Mouse (Mus musculus) liver, adult (tissue): ENCODE data around the gene Pet100.

ENCODE experiments used
- GATA4 ChIP-seq: IDR thresholded peaks from 2 replicates; pipeline ENCODE4 v1.6.1; 2014; ENCODE audit warnings: mild to moderate bottlenecking, low read length; ENCODE audit not compliant: insufficient replicate concordance

Gene Pet100

DNA sequence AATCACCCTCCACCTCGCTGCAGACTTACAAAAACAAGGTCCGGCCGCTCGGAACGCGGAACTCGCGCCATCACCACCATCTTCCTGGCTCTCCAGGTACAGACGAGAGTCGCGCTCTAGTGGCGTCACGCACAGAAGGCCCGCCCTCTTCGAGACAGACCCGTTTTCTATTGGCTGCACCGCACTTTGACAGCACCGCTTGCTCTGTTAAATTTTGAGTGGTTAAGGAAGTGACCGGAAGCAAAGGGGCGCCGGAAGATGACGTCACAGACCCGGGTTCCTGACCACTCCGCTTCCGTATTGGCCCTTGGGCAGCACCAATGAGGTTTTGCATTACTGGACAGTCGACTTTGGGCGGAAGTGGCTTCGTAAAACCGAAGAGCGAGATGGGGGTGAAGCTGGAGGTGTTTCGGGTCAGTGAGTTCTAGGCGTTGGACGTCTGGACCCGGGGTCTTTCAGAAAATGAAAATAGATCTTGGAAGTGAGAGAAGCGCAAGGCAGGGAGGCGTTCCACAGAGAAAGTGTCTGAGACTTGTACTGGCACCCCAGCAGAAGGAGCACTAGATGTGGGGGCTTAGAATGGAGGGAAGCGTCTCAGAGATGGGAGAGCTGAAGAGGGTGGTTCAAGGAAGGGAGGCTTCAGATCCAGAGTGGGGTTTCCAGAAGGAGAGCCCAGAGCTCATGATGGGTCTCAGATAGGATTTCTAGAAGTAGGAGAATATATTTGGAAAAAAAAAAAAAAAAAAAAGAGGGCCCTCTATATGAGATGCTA lies at the start of gene Pet100, which contains the start of gene Xab2:
TSS of gene Pet100 (plus strand) at position 350 of the 772 bp plus-strand sequence.
TSS of gene Xab2 (minus strand) at position 118 of the 772 bp plus-strand sequence.
- TF ChIP-seq GATA4, result no peak

DNA sequence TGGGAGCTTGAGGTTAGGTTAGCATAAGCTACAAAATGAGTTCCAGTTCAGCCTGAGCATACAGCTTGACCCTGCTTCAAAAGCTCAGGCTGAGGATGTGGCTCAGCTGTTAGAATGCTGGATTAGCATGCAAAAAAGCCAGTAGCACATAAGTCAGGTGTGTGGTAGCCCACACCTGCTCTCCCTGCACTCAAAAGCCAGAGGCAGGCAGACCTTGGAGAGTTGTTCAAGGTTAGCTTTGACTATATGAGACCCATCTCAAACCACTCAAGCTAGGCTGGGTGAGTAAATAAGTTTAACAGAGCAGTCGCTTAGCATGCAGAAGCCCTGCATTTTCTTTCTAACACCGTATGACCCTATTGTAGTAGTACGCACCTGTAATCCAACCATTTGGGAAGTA lies 46.8 kb upstream of the Pet100 start:
- TF ChIP-seq GATA4, result no peak

DNA sequence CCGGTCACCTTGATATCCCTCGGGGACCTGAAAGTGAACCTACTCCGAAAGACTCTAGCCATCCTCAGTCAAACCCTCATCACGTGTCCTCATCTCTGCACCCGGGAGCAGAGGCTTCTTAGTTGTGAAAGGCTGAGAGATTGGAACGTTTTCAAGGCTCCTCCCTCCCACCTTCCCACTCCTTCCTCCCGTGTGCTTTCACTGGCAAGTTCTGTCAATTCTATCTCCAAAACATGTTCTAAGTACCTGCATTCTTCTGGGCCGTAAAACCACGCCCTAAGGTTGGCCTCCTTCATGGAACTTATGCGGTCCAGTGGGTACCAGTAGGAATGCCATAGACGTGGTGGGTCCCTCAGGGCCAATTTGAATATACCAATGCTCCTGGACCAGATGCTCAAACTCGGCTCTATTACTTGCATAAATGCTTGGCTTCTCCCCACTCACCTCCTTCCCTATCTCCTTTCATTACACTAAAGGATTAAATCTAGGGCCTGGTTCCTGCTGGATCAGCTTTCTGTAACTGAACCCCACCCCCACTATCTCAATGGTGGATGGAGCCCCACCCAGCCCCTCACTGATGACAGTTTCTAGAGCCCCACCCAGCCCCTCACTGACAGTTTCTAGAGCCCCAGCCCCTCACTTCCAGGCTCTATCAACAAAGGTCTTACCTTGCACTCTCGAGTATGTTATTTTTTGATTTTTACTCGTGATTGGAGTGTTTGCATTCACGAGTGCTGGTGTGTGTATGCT lies 45.0 kb upstream of the Pet100 start:
- no peak for TF ChIP-seq GATA4

DNA sequence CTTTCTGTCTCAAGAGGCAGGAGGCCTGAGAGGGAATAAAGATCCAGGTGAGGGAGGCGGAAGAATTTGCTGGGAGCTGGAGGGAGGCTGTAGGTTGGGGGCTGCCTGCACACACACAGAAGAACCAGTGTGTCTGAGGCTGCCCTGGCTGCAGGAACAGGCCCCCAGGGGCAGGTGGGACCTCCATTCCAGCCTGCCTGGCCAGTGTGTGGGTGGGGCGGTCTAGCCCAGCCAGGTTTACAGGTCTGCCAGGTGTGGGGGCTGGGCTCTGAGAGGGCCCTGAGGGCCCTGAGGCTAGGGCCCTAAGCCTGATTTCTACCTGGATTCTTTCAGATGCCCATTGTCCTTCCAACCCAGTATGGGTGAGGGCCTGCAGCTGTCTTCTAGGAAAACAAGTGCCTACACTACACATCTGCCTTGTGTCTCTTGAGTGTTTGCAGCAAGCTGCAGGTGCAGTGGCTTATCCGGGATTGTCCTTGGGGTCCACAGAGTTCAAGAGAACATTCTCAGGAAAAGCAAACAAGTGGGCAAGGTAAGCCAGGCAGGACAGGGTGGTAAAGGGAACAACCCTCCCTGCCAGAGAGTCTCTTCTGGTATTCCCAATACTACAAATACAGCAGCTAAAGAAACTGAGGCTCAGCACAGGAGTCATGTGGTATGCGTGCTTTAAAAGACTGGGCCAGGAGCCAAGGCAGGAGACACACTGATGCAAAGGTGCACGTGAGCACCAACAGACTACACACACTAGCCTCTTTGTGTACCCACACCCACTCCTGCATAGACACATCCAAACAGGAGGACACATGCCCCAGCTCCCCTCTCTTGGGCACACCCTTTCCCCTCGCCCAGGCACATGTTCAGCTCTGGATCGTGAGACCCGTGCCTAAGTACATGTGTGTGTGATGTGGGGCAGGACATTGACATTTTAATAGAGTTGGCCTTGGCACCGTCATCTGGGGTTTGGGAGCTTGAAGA lies 41.7 kb upstream of the Pet100 start:
- no peak for TF ChIP-seq GATA4

DNA sequence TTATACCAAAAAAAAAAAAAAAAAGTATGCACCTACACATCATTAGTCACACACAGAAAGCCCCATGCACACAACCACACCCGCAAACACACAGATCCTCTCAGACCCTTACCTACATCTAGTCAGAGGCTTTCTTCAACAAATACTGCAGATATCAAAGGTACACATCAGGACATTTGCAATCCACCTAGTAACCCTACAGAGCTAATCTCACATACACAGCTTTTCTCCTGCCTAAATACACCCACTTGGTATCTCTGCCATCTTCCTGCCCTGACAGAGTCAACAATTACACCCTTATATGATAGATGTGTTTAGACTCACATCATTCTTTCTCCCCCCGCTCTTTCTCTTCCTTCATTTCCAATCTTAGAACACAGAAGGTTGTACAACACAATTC lies 34.9 kb upstream of the Pet100 start:
- no peak for TF ChIP-seq GATA4

DNA sequence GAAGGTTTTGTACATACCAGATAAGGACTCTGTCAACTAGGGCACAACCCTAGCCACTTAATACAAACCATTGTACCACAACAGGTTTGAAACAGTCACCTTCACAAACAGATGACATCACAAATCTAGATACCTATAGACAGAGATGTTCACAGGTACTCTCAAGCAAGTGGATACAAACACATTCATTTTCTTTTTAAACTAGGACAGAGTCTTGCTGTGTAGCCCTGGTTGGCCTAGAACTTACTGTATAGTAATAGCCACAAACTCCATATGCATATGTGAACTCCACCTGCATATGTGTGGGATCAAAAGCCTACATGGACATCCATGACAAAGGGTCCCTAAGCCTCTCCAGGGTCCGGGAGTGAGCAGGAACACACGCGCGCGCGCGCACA lies 34.4 kb upstream of the Pet100 start, which contains the start of gene Camsap3:
TSS of gene Camsap3 (plus strand) at position 301 of the 398 bp plus-strand sequence.
- no peak for TF ChIP-seq GATA4

DNA sequence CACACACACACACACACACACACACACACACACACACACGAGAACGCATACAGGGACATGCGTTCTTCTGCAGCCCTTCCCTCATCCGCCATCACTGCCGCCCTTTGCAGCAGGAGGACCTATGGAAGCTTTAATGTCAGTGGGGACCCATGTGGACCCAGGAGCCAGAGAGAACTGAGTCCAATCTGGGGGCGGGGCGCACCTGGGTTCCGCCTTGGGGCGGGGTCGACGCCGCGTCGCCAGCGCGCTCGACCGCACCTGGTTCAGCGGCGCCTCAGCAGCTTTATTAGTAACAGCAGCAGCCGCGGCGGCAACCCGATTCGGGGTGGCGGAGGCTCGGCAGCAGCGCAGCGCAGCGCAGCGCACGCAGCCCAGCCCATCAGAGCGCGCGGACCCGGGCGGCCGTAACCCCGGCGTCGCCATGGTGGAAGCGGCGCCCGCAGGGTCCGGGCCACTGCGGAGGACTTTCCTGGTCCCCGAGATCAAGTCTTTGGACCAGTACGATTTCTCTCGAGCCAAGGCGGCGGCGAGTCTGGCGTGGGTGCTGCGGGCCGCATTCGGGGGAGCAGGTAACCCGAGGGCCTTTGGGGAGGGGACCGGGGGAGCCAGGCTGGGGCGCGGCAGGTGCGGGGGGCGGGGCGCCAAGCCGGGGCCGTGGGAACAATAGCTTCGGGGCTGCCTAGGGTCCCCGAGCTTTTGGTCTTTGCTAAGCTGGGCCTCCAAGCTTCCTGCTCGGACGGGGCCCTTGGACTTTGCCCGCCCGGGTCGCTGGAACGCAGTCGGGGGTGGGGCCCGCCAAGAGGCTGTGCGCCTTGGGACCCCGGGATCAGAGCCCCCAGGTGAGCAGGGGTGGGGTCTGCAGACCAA lies 33.7 kb upstream of the Pet100 start:
- TF ChIP-seq GATA4, result no peak

DNA sequence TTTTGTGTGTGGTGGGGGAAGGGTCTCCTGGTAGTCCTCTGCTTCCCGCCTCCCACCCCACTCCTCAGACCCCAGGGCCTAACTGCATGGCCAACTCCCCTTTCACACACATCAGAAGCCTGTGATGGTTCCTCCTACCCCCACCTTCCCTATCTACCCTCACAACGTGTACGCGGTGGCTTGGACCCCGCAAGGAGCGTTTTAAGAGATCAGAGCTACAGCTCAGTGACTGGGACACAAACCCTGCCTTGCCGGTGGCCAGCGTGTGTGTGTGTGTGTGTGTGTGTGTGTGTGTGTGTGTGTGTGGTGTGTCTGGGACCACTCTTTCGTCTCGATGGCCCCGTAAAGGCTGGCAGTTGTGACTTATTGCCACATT lies 33.1 kb upstream of the Pet100 start:
- no peak for TF ChIP-seq GATA4

DNA sequence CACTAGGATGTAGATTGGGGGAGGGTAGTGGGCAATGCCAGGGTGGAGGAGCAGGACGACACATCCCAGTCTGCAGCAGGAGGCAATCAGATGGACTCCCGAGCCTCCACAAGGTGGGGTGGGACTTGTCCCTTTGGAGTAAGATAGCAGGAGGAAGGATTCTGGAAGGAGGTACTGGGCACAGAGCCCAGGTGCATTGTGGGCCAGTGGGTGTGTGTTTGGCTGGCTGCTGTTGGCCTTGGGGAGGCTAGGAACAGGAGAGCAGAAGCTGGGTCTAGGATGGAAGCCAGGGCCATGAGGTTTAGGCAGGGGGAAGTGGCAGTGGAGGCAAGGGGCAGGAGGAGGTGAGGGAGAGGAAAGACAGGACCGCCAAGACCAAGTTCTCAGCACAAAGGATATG lies 27.9 kb upstream of the Pet100 start:
- TF ChIP-seq GATA4, result no peak

DNA sequence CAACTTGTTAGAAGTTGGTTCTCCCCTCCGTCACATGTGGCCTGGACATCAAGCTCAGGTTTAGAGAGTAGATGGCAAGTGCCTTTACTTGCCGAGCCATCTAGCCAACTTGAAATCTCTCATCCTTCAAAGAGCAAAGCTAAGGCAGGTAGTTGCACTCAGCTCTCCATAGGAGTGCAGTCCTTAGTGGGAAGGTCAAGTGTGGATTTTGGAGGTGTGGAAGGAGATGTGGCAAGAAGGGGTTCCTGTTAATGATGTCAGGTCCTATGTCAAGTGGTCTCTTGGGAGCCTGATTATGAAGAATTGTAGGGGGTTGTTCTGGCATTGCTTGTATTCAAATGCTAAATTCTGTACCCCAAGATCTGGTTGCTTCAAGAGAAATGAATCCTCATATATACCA lies 26.9 kb upstream of the Pet100 start:
- no peak for TF ChIP-seq GATA4

DNA sequence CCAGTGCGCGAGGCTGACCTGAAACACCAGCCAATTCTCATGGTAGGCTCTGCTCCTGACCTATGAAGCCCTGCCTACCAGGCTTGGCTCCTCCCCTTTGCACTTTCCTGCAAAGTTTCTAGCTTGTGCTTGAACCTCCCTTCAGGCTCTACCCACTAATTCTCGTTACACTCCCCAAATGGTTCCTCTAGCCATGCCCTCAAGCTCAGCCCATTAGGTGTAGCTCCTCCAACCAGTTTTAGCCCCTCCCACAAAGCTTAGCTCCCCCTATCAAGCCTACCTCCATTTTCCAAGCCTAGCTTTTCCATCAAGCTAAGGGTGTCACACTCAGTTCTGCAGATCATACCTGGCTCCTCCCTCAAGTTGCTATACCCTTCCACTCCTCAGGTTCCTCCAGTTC lies 23.3 kb upstream of the Pet100 start:
- TF ChIP-seq GATA4, result no peak

DNA sequence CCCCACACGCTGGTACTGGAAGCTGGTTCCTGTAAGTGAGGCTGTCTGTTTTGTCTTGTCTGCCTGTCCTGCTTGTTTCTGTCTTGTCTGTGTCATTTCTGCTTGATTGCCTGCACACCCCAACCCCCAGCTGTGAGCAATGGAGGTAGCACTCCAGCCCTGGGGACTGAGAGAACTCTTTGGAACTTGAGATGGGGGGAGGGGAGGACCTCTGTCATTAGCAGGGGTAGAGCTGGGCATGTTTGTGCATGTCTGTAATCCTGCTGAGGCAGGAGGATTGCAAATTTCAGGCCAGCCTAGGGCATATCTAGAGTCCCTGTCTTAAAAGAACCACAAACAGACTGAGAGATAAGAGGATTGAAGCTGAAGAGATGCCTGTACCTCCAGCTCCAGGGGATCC lies 22.1 kb upstream of the Pet100 start:
- no peak for TF ChIP-seq GATA4

DNA sequence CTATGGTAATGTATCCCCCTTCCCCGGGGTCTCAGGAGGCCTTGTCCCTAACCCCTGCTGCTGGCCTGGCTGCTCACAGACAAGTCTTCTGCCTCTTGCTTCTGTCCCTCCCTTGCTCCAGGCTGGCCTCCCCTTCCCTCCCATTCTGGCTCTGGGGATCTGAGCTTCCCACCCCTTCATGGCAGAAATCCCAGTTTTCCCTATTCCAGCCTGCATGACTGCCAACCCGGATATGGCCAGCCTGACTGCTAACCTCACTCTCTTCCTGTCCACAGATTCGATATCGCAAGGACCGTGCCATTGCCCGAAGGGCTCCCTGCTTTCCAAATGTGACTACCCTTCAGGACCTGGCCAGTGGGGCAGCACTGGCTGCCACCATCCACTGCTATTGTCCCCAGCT lies 20.9 kb upstream of the Pet100 start:
- TF ChIP-seq GATA4, result no peak; the same call in 1 of the 2 replicates

DNA sequence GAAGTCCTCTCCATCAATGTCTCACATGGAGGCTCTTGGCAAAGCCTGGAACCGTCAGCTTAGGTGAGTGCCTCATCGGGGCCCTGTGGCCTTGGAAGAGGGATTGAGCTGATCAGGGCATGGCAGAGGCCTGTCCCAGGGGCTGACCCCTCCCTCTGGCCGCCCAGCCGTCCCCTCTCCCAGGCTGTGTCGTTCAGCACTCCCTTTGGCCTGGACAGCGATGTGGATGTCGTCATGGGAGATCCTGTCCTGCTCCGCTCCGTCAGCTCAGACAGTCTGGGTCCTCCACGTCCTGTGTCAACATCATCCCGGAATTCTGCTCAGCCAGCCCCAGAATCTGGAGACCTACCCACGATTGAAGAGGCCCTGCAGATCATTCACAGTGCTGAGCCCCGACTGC lies 17.9 kb upstream of the Pet100 start:
- no peak for TF ChIP-seq GATA4

DNA sequence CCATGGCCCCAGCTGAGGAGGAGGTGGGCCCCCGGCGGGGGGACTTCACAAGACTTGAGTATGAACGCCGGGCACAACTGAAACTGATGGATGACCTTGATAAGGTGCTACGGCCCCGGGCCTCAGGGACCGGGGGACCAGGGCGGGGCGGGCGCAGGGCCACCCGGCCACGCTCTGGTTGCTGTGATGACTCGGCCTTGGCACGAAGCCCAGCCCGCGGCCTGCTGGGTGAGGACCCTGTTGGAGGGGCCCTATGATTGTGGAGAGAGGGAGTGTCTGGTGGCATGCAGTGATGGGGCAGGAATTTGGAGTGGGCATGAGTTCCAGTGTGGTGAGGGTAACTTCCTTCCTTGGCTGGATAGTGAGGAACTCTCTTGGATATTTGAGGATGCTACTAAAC lies 14.8 kb upstream of the Pet100 start:
- TF ChIP-seq GATA4, result no peak

DNA sequence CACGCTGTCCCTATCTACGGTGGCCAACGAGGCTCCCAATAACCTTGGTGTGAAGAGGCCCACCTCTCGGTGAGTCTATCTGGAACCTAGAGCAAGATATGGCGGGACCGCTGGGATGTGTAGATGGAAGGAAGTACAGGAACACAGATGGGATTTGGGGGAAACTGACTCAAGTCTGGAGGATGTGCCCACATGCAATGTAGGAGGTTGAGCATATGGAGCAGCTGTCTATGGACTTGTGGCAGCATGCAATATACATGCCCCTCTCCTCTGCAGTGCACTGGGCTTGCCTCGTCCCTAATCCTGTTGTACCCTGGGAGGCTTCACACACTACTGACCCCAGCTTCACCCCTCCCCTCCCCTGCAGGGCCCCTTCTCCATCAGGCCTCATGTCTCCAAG lies 13.5 kb upstream of the Pet100 start:
- no peak for TF ChIP-seq GATA4
